Mouse (Mus musculus): ENCODE data around the gene Bcas3.

- TF ChIP-seq CTCF (IDR thresholded peaks at IDR 0.05; ENCODE audit: low read depth, low read length) (no peak), POLR2A (IDR thresholded peaks at IDR 0.05; ENCODE audit: insufficient read depth, low read length) (no peak), EP300 (IDR thresholded peaks at IDR 0.05; ENCODE audit: insufficient read depth, low read depth, low read length) (no peak)
Measured at GRCm38 (mm10) chr11:85724159-85724558, 371.2 kb downstream of the Bcas3 start.
